Mouse (Mus musculus) neural tube, embryonic 13.5 days (tissue): ENCODE measurements around the gene Olfr1156. TPM values are rescaled to one million over a fixed set of nuclear protein-coding genes. Genes with fewer than 3 reads are reported as not detected.

Experiments used
- ATAC-seq: fragments of 200-750 bp; cut with Nextera tagmentation; 2 replicates; pipeline ENCODE4 v1.8.0; 2017; ENCODE audit warnings: low read depth, mild to moderate bottlenecking, moderate TSS enrichment, moderate library complexity
- H3K27ac ChIP-seq: fragments of 300-500 bp; sonication (generic); replicated peaks from 2 replicates; pipeline ENCODE4 v1.5.1; 2015; ENCODE audit warnings: moderate library complexity, mild to moderate bottlenecking, inconsistent platforms
- H3K27me3 ChIP-seq: fragments of 300-500 bp; sonication (generic); 2 replicates; pipeline ENCODE4 v1.6.1; 2015; ENCODE audit warnings: mild to moderate bottlenecking, inconsistent platforms
- H3K36me3 ChIP-seq: fragments of 300-500 bp; sonication (generic); 2 replicates; pipeline ENCODE4 v1.6.1; 2015; ENCODE audit warnings: mild to moderate bottlenecking, inconsistent platforms
- H3K4me1 ChIP-seq: fragments of 300-500 bp; sonication (generic); replicated peaks from 2 replicates; pipeline ENCODE4 v1.6.1; 2015; ENCODE audit warnings: inconsistent platforms
- H3K4me2 ChIP-seq: fragments of 300-500 bp; sonication (generic); 2 replicates; pipeline ENCODE4 v1.6.1; 2015; ENCODE audit warnings: inconsistent platforms, mild to moderate bottlenecking, moderate library complexity
- H3K4me3 ChIP-seq: fragments of 300-500 bp; sonication (generic); 2 replicates; pipeline ENCODE4 v1.5.1; 2015; ENCODE audit warnings: mild to moderate bottlenecking, inconsistent platforms
- H3K9ac ChIP-seq: fragments of 300-500 bp; sonication (generic); 2 replicates; pipeline ENCODE4 v1.6.1; 2015; ENCODE audit warnings: moderate library complexity, mild to moderate bottlenecking, inconsistent platforms
- H3K9me3 ChIP-seq: fragments of 300-500 bp; sonication (generic); 2 replicates; pipeline ENCODE4 v1.6.1; 2016; ENCODE audit warnings: inconsistent platforms
- WGBS: fragments of 180-500 bp; shearing (Covaris S2); methylation state at CpG from one replicate; pipeline ENCODE4 v1.1.7; 2015; 5-methylcytosine and 5-hydroxymethylcytosine counted together
- polyA plus RNA-seq: library from polyadenylated mRNA; unstranded; fragments of >200 nt; fragmentation: Nextera tagmentation; extraction: Ambion mirVana; gene quantifications from 2 replicates; pipeline ENCODE4 v1.2.1, GENCODE M21; 2015

Gene Olfr1156
- polyA plus RNA-seq = not detected in 2 replicates

GRCm38 (mm10) chr2:87953000-87953399 lies at the start of gene Olfr1156:
Gene Olfr1156 (minus strand): TSS chr2:87953100.
- Histone ChIP-seq H3K4me3 (no peak within 1 kb of the TSS), H3K9ac (no peak within 1 kb of the TSS), H3K27me3 (no peaks in the 10 kb centered on the region), H3K9me3 (no peaks in the 10 kb centered on the region), H3K4me2 (no peak within 1 kb of the TSS), H3K36me3 (no peaks in the 10 kb centered on the region), H3K27ac (no peak within 1 kb of the TSS), H3K4me1 (no peaks in the 10 kb centered on the region)
- ATAC-seq = no peak

GRCm38 (mm10) chr2:87989813-87990212 lies 36.9 kb upstream of the Olfr1156 start, which contains the start of gene Olfr1158:
Gene Olfr1158 (plus strand): TSS chr2:87990113.
- H3K36me3 ChIP-seq = no peaks in the 10 kb centered on the region
- no peak within 1 kb of the TSS for H3K9ac ChIP-seq
- H3K9me3 ChIP-seq = no peaks in the 10 kb centered on the region
- no peak for ATAC-seq
- no peak within 1 kb of the TSS for H3K27ac ChIP-seq
- H3K4me1 ChIP-seq = no peaks in the 10 kb centered on the region
- H3K4me3 ChIP-seq = no peak within 1 kb of the TSS
- no peaks in the 10 kb centered on the region for H3K27me3 ChIP-seq
- H3K4me2 ChIP-seq = no peak within 1 kb of the TSS

- H3K4me3 ChIP-seq = no peak within 1 kb of the TSS
- H3K27ac ChIP-seq = no peak within 1 kb of the TSS
- H3K9me3 ChIP-seq = no peaks in the 10 kb centered on the region
- H3K4me2 ChIP-seq = no peak within 1 kb of the TSS
- no peaks in the 10 kb centered on the region for H3K4me1 ChIP-seq
- no peak for ATAC-seq
- no peaks in the 10 kb centered on the region for H3K27me3 ChIP-seq
- H3K9ac ChIP-seq = no peak within 1 kb of the TSS
- no peaks in the 10 kb centered on the region for H3K36me3 ChIP-seq
- WGBS = 78% methylated on average over 3 of the region's 3 CpGs
Observed at GRCm38 (mm10) chr2:87974563-87974962, 21.7 kb upstream of the Olfr1156 start, which contains the start of gene Olfr74. Gene Olfr74 (minus strand): TSS chr2:87974663.

- no peak within 1 kb of the TSS for H3K27ac ChIP-seq
- no peaks in the 10 kb centered on the region for H3K9me3 ChIP-seq
- H3K4me2 ChIP-seq = no peak within 1 kb of the TSS
- WGBS = 95% methylated on average over 4 of the region's 4 CpGs
- no peaks in the 10 kb centered on the region for H3K36me3 ChIP-seq
- no peak within 1 kb of the TSS for H3K4me3 ChIP-seq
- H3K4me1 ChIP-seq = no peaks in the 10 kb centered on the region
- no peak within 1 kb of the TSS for H3K9ac ChIP-seq
- ATAC-seq = no peak
- no peaks in the 10 kb centered on the region for H3K27me3 ChIP-seq
Observed at GRCm38 (mm10) chr2:87968199-87968598, 15.3 kb upstream of the Olfr1156 start, which contains the start of gene Olfr1157. Gene Olfr1157 (minus strand): TSS chr2:87968299.

GRCm38 (mm10) chr2:87945037-87945436 lies 7.9 kb downstream of the Olfr1156 start, which contains the start of gene Olfr1155:
Gene Olfr1155 (minus strand): TSS chr2:87945137.
- no peak for ATAC-seq
- Histone ChIP-seq H3K9ac (no peak within 1 kb of the TSS), H3K4me1 (no peaks in the 10 kb centered on the region), H3K4me2 (no peak within 1 kb of the TSS), H3K36me3 (no peaks in the 10 kb centered on the region), H3K27me3 (no peaks in the 10 kb centered on the region), H3K4me3 (no peak within 1 kb of the TSS), H3K9me3 (no peaks in the 10 kb centered on the region), H3K27ac (no peak within 1 kb of the TSS)
- WGBS = 83% methylated on average over 1 of the region's 1 CpGs

- H3K9ac ChIP-seq = no peak within 1 kb of the TSS
- H3K4me3 ChIP-seq = no peak within 1 kb of the TSS
- H3K4me2 ChIP-seq = no peak within 1 kb of the TSS
- no peaks in the 10 kb centered on the region for H3K4me1 ChIP-seq
- no peaks in the 10 kb centered on the region for H3K9me3 ChIP-seq
- WGBS = 88% methylated on average over 1 of the region's 1 CpGs
- no peak within 1 kb of the TSS for H3K27ac ChIP-seq
- ATAC-seq = no peak
- H3K27me3 ChIP-seq = no peaks in the 10 kb centered on the region
- H3K36me3 ChIP-seq = no peaks in the 10 kb centered on the region
Observed at GRCm38 (mm10) chr2:87905066-87905465, 47.8 kb downstream of the Olfr1156 start, which contains the start of gene Olfr1154. Gene Olfr1154 (minus strand): TSS chr2:87905166.

Other genes starting within 250 kb of the Olfr1156 start
- not detected in 2 replicates for gene Olfr1137, start 239.9 kb downstream of the Olfr1156 start, polyA plus RNA-seq
- not detected in 2 replicates for gene Olfr1138, start 213.1 kb downstream of the Olfr1156 start, polyA plus RNA-seq
- gene Olfr1140, start 209.3 kb downstream of the Olfr1156 start, polyA plus RNA-seq = not detected in 2 replicates
- gene Olfr1141, start 199.1 kb downstream of the Olfr1156 start, polyA plus RNA-seq = not detected in 2 replicates
- gene Olfr152, start 173.6 kb downstream of the Olfr1156 start, polyA plus RNA-seq = not detected in 2 replicates
- not detected in 2 replicates for gene Olfr1143, start 152.5 kb downstream of the Olfr1156 start, polyA plus RNA-seq
- gene Olfr1145, start 143.3 kb downstream of the Olfr1156 start, polyA plus RNA-seq = not detected in 2 replicates
- not detected in 2 replicates for gene Olfr1148, start 122.6 kb downstream of the Olfr1156 start, polyA plus RNA-seq
- not detected in 2 replicates for gene Olfr1150-ps1, start 109.1 kb downstream of the Olfr1156 start, polyA plus RNA-seq
- not detected in 2 replicates for gene Olfr1151, start 97.2 kb downstream of the Olfr1156 start, polyA plus RNA-seq
- not detected in 2 replicates for gene Olfr1152, start 86.6 kb downstream of the Olfr1156 start, polyA plus RNA-seq
- gene Olfr1153, start 58.1 kb downstream of the Olfr1156 start, polyA plus RNA-seq = not detected in 2 replicates
- not detected in 2 replicates for gene Olfr1154, start 47.9 kb downstream of the Olfr1156 start, polyA plus RNA-seq
- gene Olfr1155, start 8.0 kb downstream of the Olfr1156 start, polyA plus RNA-seq = not detected in 2 replicates
- not detected in 2 replicates for gene Olfr1157, start 15.2 kb upstream of the Olfr1156 start, polyA plus RNA-seq
- not detected in 2 replicates for gene Olfr74, start 21.6 kb upstream of the Olfr1156 start, polyA plus RNA-seq
- not detected in 2 replicates for gene Olfr1158, start 37.0 kb upstream of the Olfr1156 start, polyA plus RNA-seq
- not detected in 2 replicates for gene Olfr1160, start 55.2 kb upstream of the Olfr1156 start, polyA plus RNA-seq
- gene Olfr1161, start 69.7 kb upstream of the Olfr1156 start, polyA plus RNA-seq = not detected in 2 replicates
- not detected in 2 replicates for gene Olfr73, start 84.6 kb upstream of the Olfr1156 start, polyA plus RNA-seq
- gene Olfr1162, start 98.0 kb upstream of the Olfr1156 start, polyA plus RNA-seq = not detected in 2 replicates
- not detected in 2 replicates for gene Olfr1163, start 118.7 kb upstream of the Olfr1156 start, polyA plus RNA-seq
- not detected in 2 replicates for gene Olfr1164, start 140.9 kb upstream of the Olfr1156 start, polyA plus RNA-seq
- gene Olfr1166, start 175.2 kb upstream of the Olfr1156 start, polyA plus RNA-seq = not detected in 2 replicates
- gene Olfr1167, start 202.1 kb upstream of the Olfr1156 start, polyA plus RNA-seq = not detected in 2 replicates
- not detected in 2 replicates for gene Olfr1168, start 228.8 kb upstream of the Olfr1156 start, polyA plus RNA-seq